Mouse (Mus musculus) bone marrow macrophage, adult 2 months (primary cell): ENCODE measurements at regions not wholly inside any gene's neighbourhood (a gene's known extent, or its start where the extent isn't known, plus 50 kb on each side); places are given as distances from the start of the nearest gene placed in this dataset.
A peak's percentile ranks its signal among the peaks of the same experiment; 100 is the strongest.

Source experiments
- H3K27ac ChIP-seq: 2 replicates; pipeline ENCODE4 v1.5.1; 2012; ENCODE audit warnings: low read depth, low read length; ENCODE audit not compliant: insufficient read depth
- H3K4me1 ChIP-seq: 2 replicates; pipeline ENCODE4 v1.6.1; 2012; ENCODE audit warnings: low read length; ENCODE audit not compliant: control insufficient read depth, insufficient read depth
- H3K4me3 ChIP-seq: 2 replicates; pipeline ENCODE4 v1.5.1; 2012; ENCODE audit warnings: mild to moderate bottlenecking, low read length, moderate library complexity; ENCODE audit not compliant: insufficient read depth
- CTCF ChIP-seq: IDR thresholded peaks from 2 replicates; pipeline ENCODE4 v1.5.1; 2012; ENCODE audit warnings: low read depth, mild to moderate bottlenecking, low read length, moderate library complexity
- POLR2A ChIP-seq: IDR thresholded peaks from 2 replicates; pipeline ENCODE4 v1.6.1; 2012; ENCODE audit warnings: mild to moderate bottlenecking, low read depth, low read length, borderline replicate concordance

- TF ChIP-seq POLR2A (no peak), CTCF (no peak)
Measured at GRCm38 (mm10) chr2:28348453-28348852, 98.1 kb upstream of the Ppp1r26 start.

DNA sequence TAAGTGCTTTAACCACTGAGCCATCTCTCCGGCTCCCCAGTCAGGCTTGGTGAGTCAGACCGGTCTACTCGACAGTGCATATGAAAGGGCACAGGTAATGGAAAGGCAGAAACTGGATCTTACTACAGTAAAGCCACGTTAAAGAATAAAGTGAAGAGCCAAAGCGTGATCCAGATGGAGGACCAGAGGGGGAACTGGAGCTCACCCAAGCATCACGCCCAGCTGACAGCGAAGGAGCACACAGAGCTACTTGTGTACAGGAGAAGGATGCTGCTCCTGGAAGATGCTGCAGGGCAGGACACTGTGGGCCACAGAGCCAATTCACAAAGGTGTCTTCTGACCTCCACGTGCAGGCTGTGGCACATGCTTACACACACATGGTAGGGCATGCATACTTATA lies 96.7 kb upstream of the Ppp1r26 start:
- Histone ChIP-seq H3K4me1 (peaks cover 19% of the 10 kb centered on the region), H3K4me3 (no peak overlapping the region), H3K27ac (no peak overlapping the region)
- TF ChIP-seq POLR2A (no peak), CTCF (no peak)

More at GRCm38 (mm10) chr2:28348453-28348852, 98.1 kb upstream of the Ppp1r26 start:
- H3K27ac ChIP-seq: no peak overlapping the region
- H3K4me3 ChIP-seq: no peak overlapping the region
- peaks cover 15% of the 10 kb centered on the region for H3K4me1 ChIP-seq

DNA sequence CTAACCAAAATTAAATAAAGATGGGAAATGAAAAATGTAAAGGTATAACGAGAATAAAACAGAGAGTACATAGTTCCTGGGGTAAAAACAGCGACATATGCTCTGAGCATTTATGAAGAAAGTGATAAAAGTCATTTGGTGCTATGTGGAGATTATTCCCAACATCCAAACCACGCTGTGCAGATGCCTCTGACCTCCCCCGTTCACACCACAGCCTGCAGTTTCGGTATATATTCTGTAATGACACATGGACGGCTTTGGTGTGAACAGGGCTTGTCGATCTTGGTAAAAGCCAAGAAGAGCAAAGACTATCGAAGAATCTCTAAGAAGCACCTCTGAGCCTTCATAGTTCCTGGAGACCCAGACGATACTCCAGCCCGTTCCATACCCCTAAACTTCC lies 95.2 kb upstream of the Ppp1r26 start:
- TF ChIP-seq POLR2A (no peak), CTCF (no peak)
- Histone ChIP-seq H3K27ac (no peak overlapping the region), H3K4me3 (no peak overlapping the region), H3K4me1 (peaks cover 31% of the 10 kb centered on the region)

DNA sequence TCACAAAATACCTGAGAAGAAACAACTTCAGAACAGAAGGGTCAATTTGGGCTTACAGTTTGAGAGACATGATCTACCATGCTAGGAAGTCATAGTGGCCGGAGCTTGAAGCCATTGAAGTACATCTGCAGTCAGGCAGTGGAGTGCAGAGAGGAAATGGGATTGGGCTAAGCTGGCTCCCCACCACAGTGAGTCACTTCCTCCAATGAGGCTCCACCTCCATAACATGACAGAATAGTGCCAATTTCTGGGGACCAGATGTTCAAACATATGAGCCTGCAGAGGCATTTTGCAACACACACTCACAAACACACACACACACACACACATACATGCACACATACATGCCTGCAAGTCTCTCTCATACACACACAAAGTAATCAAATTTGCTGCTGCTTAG lies 93.7 kb upstream of the Ppp1r26 start:
- H3K4me1 ChIP-seq: peaks cover 32% of the 10 kb centered on the region
- no peak overlapping the region for H3K4me3 ChIP-seq

GRCm38 (mm10) chr2:28362199-28362598 lies 84.4 kb upstream of the Ppp1r26 start:
- H3K4me3 ChIP-seq: no peak overlapping the region
- TF ChIP-seq CTCF (no peak), POLR2A (no peak)

More for the DNA sequence above, 93.7 kb upstream of the Ppp1r26 start:
- H3K27ac ChIP-seq: peak overlapping the region; percentile 19; the same call in 1 of the 2 replicates
- no peak for TF ChIP-seq CTCF
- TF ChIP-seq POLR2A: no peak

DNA sequence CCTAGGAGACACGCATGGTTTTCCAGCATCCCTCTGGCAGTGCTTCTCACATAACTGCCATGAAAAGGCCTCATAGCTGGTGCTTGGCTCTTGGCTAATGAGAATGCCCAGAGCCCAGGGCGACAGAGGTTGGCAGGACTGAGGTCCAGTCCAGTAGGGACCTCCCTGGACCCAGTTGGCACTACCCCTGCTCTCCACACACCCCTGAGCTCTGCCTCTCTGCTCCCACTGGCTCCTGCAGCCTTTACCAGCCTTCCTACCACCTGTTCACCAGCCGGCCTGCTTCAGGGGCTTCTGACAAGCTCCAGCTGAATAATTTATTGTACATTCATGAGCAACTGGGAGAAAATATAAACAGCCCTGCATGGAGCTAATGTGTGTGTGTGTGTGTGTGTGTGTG lies 82.0 kb upstream of the Ppp1r26 start:
- TF ChIP-seq CTCF: no peak
- H3K4me1 ChIP-seq: peaks cover 11% of the 10 kb centered on the region; the same call in 1 of the 2 replicates
- H3K4me3 ChIP-seq: no peak overlapping the region
- no peak overlapping the region for H3K27ac ChIP-seq

More at GRCm38 (mm10) chr2:28362199-28362598, 84.4 kb upstream of the Ppp1r26 start:
- Histone ChIP-seq H3K4me1 (peaks cover 8% of the 10 kb centered on the region; the same call in 1 of the 2 replicates), H3K27ac (no peak overlapping the region)

DNA sequence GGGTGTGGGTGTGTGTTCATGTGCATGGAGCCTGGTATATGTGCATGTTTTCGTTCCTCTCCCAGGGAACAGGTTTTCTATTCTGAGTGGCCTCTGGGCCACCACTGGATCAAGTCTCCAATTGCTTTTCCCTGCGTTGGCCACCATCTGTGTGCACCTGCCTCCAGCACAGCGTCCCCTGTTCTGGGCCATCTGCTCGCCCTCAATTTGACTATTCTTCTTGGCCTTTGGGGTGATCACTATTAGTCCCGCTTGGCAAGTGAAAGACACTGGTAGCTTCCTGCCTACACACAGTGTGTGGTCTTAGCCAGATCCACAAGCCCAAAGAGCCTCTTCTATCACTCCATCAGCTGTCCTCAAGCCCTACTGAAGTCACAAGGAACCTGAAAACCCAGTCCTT lies 80.8 kb upstream of the Ppp1r26 start:
- no peak for TF ChIP-seq CTCF
- TF ChIP-seq POLR2A: no peak
- Histone ChIP-seq H3K27ac (no peak overlapping the region), H3K4me1 (peaks cover 19% of the 10 kb centered on the region), H3K4me3 (no peak overlapping the region)

- Histone ChIP-seq H3K4me3 (no peak overlapping the region), H3K27ac (peak overlapping the region; percentile 32), H3K4me1 (peaks cover 12% of the 10 kb centered on the region)
- TF ChIP-seq POLR2A (no peak), CTCF (peak; percentile 92)
Measured at GRCm38 (mm10) chr2:28374838-28375237, 71.8 kb upstream of the Ppp1r26 start.

DNA sequence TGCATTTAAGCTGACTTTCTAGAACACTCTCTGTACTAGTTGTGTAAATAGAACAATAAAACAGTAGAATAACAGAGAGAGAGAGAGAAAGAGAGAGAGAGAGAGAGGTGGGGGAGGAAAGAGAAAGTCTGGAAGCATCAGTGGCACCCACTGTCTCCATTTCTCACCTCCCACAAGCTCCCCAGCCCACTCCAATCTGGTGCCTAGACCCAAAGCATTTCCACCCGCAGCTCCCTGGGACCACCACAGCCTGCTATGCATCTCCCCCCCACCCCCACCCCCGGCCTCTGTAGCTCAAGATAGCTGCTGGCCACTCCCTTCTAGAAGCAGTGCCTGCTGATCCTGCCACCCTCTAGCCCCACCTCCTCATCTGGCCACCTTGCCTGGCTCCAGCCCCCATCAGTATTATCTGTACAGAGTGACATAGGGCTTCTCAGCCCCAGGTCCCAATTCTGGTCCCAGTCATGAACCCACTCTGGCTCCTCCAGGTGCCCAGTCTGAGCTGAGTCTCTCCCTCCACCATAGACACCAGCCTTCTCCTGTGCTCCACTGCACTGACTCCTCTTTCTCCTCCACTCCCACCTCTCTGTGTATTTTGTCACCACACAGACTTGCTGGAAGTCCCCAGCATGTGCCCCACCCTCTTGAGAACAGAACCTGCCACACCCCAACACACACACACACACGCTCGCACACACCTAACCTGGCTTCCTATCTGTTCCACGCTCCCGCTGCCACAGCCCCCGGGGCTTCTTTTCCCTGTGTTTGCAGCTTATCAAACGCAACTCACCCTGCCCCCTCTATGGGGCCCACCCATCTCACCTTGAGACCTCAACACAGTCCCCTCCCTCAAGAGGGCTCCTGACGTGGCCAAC lies 68.4 kb upstream of the Ppp1r26 start:
- peaks cover 10% of the 10 kb centered on the region for H3K4me1 ChIP-seq
- TF ChIP-seq CTCF: no peak
- TF ChIP-seq POLR2A: no peak
- H3K27ac ChIP-seq: no peak overlapping the region
- no peak overlapping the region for H3K4me3 ChIP-seq

- no peak overlapping the region for H3K4me3 ChIP-seq
- H3K27ac ChIP-seq: no peak overlapping the region
- 0 out of 2 replicates have a peak, but pooled peaks cover 3% of the 10 kb centered on the region for H3K4me1 ChIP-seq
- TF ChIP-seq CTCF (no peak), POLR2A (no peak)
Measured at GRCm38 (mm10) chr2:28382051-28382802, 64.4 kb upstream of the Ppp1r26 start.
